Mouse (Mus musculus) limb, embryonic 15.5 days (tissue): Measurements from ENCODE around the gene Slc17a7. TPM values are rescaled to one million over a fixed set of nuclear protein-coding genes. Genes with fewer than 3 reads are reported as not detected.
A peak's percentile ranks its signal among the peaks of the same experiment; 100 is the strongest.

Experiments used
- ATAC-seq: fragments of 200-750 bp; cut with Nextera tagmentation; 2 replicates; pipeline ENCODE4 v1.8.0; 2017; ENCODE audit warnings: low read depth, moderate TSS enrichment; ENCODE audit not compliant: insufficient number of reproducible peaks, low FRiP score, low TSS enrichment
- H3K27ac ChIP-seq: fragments of 300-500 bp; sonication (generic); 2 replicates; pipeline ENCODE4 v1.5.1; 2015; ENCODE audit warnings: moderate library complexity, mild to moderate bottlenecking, inconsistent platforms
- H3K27me3 ChIP-seq: fragments of 300-500 bp; sonication (generic); 2 replicates; pipeline ENCODE4 v1.6.1; 2015; ENCODE audit warnings: inconsistent platforms
- H3K36me3 ChIP-seq: fragments of 300-500 bp; sonication (generic); 2 replicates; pipeline ENCODE4 v1.6.1; 2015; ENCODE audit warnings: inconsistent platforms
- H3K4me1 ChIP-seq: fragments of 300-500 bp; sonication (generic); 2 replicates; pipeline ENCODE4 v1.6.1; 2015; ENCODE audit warnings: inconsistent platforms
- H3K4me2 ChIP-seq: fragments of 300-500 bp; sonication (generic); 2 replicates; pipeline ENCODE4 v1.6.1; 2015; ENCODE audit warnings: mild to moderate bottlenecking, inconsistent platforms
- H3K4me3 ChIP-seq: fragments of 300-500 bp; sonication (generic); 2 replicates; pipeline ENCODE4 v1.5.1; 2015; ENCODE audit warnings: mild to moderate bottlenecking, inconsistent platforms
- H3K9ac ChIP-seq: fragments of 300-500 bp; sonication (generic); 2 replicates; pipeline ENCODE4 v1.6.1; 2015; ENCODE audit warnings: inconsistent platforms
- H3K9me3 ChIP-seq: fragments of 300-500 bp; sonication (generic); 2 replicates; pipeline ENCODE4 v1.6.1; 2016; ENCODE audit warnings: inconsistent platforms
- WGBS: fragments of 180-500 bp; shearing (Covaris S2); methylation state at CpG from one replicate; pipeline ENCODE4 v1.1.7; 2015; 5-methylcytosine and 5-hydroxymethylcytosine counted together
- polyA plus RNA-seq: library from polyadenylated mRNA; unstranded; fragments of >200 nt; fragmentation: Nextera tagmentation; extraction: Ambion mirVana; gene quantifications from 2 replicates; pipeline ENCODE4 v1.2.1, GENCODE M21; 2015

The Slc17a7 gene
- polyA plus RNA-seq, 1 experiment from 2014 or later = 0.12 TPM

DNA sequence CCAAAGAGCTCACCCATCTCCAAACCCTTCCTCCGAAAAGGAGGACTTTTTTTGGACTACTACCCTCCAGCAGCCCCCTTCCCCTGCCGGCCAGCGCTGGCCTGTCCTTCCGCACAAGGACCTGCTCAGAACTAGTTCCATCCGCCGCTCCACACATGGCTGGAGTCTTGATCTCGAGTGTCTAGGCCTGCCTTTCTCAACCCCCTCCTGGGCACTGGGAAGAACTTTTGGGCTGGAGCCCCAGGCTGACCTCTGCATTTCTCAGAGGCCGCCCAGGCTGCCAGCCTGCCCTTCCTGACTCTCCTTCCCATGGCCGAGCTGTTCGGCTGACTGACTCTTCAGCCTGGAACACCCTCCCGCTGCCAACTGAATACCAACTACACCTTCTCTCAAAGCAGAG, 18.9 kb downstream of the Slc17a7 start:
- Histone ChIP-seq H3K4me2 (peak overlapping the region; percentile 55), H3K4me3 (peak overlapping the region; percentile 30), H3K9ac (no peak overlapping the region), H3K9me3 (no peaks in the 10 kb centered on the region), H3K36me3 (no peaks in the 10 kb centered on the region), H3K27ac (no peak overlapping the region), H3K4me1 (peaks cover 13% of the 10 kb centered on the region), H3K27me3 (peaks cover 89% of the 10 kb centered on the region)
- no peak for ATAC-seq
- 17% methylated on average over 11 of the region's 11 CpGs for WGBS

DNA sequence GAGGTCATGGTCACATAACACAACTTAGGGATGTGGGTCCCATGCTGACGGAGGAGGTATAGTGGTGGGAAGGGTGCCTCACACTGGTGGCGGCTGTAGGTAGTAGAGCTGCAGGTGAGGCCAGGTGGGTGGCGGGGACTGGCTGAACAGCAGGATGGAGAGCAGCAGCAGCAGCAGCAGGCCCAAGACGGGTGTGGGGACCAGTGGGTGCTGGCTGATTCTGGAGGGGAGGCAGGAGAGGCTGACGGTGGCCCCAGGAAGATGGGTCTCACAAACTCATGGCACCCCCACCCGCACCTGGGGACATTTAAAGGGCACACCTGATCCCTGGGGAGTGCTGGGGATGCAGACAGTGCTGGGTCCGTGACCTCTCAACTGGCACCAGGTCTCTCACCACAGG, 19.9 kb downstream of the Slc17a7 start:
- H3K36me3 ChIP-seq = no peaks in the 10 kb centered on the region
- H3K4me1 ChIP-seq = peaks cover 13% of the 10 kb centered on the region
- no peak overlapping the region for H3K4me2 ChIP-seq
- no peak for ATAC-seq
- H3K9ac ChIP-seq = no peak overlapping the region
- peaks cover 83% of the 10 kb centered on the region for H3K27me3 ChIP-seq
- H3K27ac ChIP-seq = no peak overlapping the region
- no peaks in the 10 kb centered on the region for H3K9me3 ChIP-seq
- WGBS = 63% methylated on average over 7 of the region's 7 CpGs
- H3K4me3 ChIP-seq = no peak overlapping the region

DNA sequence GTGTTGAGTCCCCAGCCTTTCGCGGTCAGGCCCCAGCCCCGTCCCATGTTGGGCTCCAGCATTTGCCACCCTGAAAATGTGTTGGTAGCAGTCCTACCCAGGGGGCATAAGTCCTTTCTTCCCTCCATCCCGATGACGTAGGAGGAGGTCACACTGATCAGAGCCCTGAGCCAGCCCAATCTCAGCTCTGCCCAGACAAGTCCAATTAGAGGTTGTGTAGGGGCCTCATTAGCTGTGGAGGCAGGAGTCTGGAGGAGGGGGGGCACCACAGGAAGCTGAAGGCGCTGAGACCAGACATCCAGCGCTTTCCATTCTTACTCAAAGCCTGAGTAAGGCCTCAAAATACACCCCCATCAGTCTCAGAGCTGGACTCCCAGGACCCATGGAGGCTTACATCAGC, 22.2 kb downstream of the Slc17a7 start:
- Histone ChIP-seq H3K4me1 (peaks cover 13% of the 10 kb centered on the region), H3K4me3 (no peak overlapping the region), H3K27ac (no peak overlapping the region), H3K27me3 (peaks cover 72% of the 10 kb centered on the region), H3K36me3 (no peaks in the 10 kb centered on the region), H3K9ac (no peak overlapping the region), H3K4me2 (no peak overlapping the region), H3K9me3 (no peaks in the 10 kb centered on the region)
- WGBS = 54% methylated on average over 7 of the region's 7 CpGs
- no peak for ATAC-seq

DNA sequence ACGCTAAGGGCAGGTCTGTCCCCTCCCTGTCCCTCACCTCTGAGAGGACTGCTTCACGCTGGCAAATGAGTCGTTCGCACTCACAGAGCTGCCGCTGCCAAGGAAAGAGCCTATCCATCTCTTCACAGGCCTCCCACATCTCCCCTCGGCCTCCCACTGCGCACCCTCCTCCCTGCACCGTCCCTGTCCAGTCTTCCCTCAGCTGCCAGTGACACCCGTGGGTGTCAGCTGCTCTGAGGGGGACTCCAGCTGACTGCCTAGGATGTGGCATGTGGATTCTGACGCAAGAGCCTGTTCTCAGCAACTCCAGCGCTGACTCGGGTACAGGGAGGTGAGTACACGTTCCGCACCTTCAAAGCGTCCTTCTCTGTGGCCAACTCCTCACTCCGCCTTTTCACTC, 25.9 kb downstream of the Slc17a7 start:
- peaks cover 10% of the 10 kb centered on the region for H3K4me1 ChIP-seq
- no peak overlapping the region for H3K27ac ChIP-seq
- no peak overlapping the region for H3K4me2 ChIP-seq
- no peak overlapping the region for H3K4me3 ChIP-seq
- H3K9me3 ChIP-seq = no peaks in the 10 kb centered on the region
- no peaks in the 10 kb centered on the region for H3K36me3 ChIP-seq
- WGBS = 51% methylated on average over 16 of the region's 16 CpGs
- peaks cover 35% of the 10 kb centered on the region for H3K27me3 ChIP-seq
- ATAC-seq = no peak
- H3K9ac ChIP-seq = no peak overlapping the region

GRCm38 (mm10) chr7:45190186-45190585, 26.4 kb downstream of the Slc17a7 start:
- peaks cover 10% of the 10 kb centered on the region for H3K4me1 ChIP-seq
- peaks cover 30% of the 10 kb centered on the region for H3K27me3 ChIP-seq

DNA sequence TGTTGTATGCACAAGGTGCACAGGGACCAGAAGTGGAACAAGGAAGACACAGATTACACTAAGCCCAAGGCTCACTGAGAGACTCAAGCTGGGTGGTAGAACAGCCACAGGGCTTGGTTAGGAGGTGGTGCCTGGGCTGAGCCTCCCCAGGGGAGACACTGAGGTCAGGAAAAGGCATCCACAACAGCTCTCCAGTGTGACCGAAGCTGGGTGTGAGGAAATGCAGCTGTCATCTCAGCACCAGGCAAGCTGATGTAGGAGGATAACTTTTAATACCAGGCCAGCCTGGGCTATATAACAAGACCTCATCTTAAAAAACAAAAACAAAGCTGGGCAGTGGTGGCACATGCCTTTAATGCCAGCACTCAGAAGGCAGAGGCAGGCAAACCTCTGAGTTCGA, 27.4 kb downstream of the Slc17a7 start:
- no peak overlapping the region for H3K4me3 ChIP-seq
- no peak overlapping the region for H3K4me2 ChIP-seq
- no peak overlapping the region for H3K27ac ChIP-seq
- H3K9ac ChIP-seq = no peak overlapping the region
- WGBS = 68% methylated on average over 2 of the region's 2 CpGs
- no peaks in the 10 kb centered on the region for H3K36me3 ChIP-seq
- peaks cover 10% of the 10 kb centered on the region for H3K4me1 ChIP-seq
- no peak for ATAC-seq
- peaks cover 21% of the 10 kb centered on the region for H3K27me3 ChIP-seq
- H3K9me3 ChIP-seq = no peaks in the 10 kb centered on the region

More at GRCm38 (mm10) chr7:45190186-45190585, 26.4 kb downstream of the Slc17a7 start:
- no peaks in the 10 kb centered on the region for H3K9me3 ChIP-seq
- H3K4me2 ChIP-seq = no peak overlapping the region
- H3K9ac ChIP-seq = no peak overlapping the region
- no peak for ATAC-seq
- no peaks in the 10 kb centered on the region for H3K36me3 ChIP-seq
- no peak overlapping the region for H3K4me3 ChIP-seq
- 86% methylated on average over 6 of the region's 6 CpGs for WGBS
- no peak overlapping the region for H3K27ac ChIP-seq

DNA sequence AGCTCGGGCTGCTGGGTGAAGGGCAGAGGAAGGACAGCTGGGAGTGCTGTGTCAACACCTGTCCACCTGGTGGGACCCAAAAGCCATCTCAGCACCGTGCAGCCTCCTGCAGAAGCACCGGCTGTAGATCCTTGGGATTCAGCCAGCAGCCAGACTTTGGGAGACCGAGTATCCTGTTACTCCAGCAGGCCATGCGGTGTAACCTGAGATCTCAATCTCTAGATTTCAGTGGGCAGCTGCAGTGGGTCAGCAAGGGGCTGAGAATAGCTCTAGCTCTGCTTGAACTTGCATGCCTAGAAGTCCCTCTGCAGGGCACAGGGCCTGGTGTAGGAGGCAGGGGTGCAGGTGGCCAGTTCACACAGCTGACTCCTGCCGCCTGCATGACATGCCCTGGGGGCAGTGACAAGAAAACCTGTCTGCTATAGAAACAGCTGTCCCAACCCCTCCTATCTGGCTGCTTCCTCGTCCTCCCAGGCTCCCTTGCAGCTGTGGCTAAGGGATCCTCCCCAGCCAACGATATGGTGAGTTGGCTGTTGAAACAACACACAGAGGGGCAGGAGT, 28.1 kb downstream of the Slc17a7 start:
- no peak overlapping the region for H3K4me2 ChIP-seq
- H3K4me1 ChIP-seq = peaks cover 10% of the 10 kb centered on the region
- no peak overlapping the region for H3K4me3 ChIP-seq
- no peaks in the 10 kb centered on the region for H3K36me3 ChIP-seq
- H3K27me3 ChIP-seq = peaks cover 20% of the 10 kb centered on the region
- H3K9me3 ChIP-seq = no peaks in the 10 kb centered on the region
- H3K9ac ChIP-seq = no peak overlapping the region
- peak overlapping the region; percentile 47; the same call in 1 of the 2 replicates for H3K27ac ChIP-seq
- ATAC-seq = peak; percentile 73
- 4% methylated on average over 8 of the region's 8 CpGs for WGBS

DNA sequence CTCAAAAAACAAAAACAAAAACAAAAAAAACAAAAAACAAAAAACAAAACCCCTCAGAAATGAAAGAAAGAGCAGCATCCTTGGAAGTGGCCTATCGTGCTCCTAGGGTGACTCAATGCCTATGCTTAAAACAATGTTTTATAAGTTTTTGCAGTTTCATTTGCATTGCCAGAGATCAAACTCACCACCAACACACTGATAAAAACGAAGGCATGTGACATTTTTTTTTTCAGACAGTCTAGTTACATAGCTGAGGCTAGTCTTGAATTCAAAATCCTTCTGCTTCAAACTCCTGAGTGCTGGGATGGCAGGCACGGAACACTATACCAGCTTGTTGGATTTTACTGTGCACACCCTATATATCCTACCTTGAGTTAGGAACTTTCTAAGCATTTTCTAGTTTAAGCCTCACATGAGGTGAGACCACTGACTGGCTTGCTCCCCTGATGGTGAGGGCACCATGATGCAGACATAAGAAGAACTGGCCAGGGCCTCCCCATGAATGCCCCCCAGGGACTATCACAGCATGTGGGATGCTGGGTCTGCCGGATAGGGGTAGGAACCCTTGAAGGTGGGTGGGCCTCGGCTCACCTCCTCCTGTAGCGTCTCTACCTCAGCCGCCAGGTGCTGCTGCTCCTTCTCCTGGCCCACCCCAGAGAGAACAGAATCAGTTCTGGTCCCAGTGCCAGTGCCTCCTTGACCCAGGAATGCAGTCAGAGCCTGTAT, 29.0 kb downstream of the Slc17a7 start:
- ATAC-seq = no peak
- H3K4me2 ChIP-seq = no peak overlapping the region
- H3K4me3 ChIP-seq = no peak overlapping the region
- no peaks in the 10 kb centered on the region for H3K9me3 ChIP-seq
- H3K4me1 ChIP-seq = peaks cover 10% of the 10 kb centered on the region
- H3K27ac ChIP-seq = no peak overlapping the region
- H3K27me3 ChIP-seq = peaks cover 19% of the 10 kb centered on the region
- H3K36me3 ChIP-seq = no peaks in the 10 kb centered on the region
- no peak overlapping the region for H3K9ac ChIP-seq
- WGBS = 79% methylated on average over 7 of the region's 7 CpGs

- WGBS = 51% methylated on average over 5 of the region's 5 CpGs
- Histone ChIP-seq H3K4me3 (no peak overlapping the region), H3K27me3 (peaks cover 15% of the 10 kb centered on the region), H3K27ac (no peak overlapping the region), H3K9me3 (no peaks in the 10 kb centered on the region), H3K9ac (no peak overlapping the region), H3K36me3 (no peaks in the 10 kb centered on the region), H3K4me1 (peaks cover 10% of the 10 kb centered on the region), H3K4me2 (no peak overlapping the region)
- ATAC-seq = no peak
Observed at GRCm38 (mm10) chr7:45193406-45193805, 29.7 kb downstream of the Slc17a7 start.

DNA sequence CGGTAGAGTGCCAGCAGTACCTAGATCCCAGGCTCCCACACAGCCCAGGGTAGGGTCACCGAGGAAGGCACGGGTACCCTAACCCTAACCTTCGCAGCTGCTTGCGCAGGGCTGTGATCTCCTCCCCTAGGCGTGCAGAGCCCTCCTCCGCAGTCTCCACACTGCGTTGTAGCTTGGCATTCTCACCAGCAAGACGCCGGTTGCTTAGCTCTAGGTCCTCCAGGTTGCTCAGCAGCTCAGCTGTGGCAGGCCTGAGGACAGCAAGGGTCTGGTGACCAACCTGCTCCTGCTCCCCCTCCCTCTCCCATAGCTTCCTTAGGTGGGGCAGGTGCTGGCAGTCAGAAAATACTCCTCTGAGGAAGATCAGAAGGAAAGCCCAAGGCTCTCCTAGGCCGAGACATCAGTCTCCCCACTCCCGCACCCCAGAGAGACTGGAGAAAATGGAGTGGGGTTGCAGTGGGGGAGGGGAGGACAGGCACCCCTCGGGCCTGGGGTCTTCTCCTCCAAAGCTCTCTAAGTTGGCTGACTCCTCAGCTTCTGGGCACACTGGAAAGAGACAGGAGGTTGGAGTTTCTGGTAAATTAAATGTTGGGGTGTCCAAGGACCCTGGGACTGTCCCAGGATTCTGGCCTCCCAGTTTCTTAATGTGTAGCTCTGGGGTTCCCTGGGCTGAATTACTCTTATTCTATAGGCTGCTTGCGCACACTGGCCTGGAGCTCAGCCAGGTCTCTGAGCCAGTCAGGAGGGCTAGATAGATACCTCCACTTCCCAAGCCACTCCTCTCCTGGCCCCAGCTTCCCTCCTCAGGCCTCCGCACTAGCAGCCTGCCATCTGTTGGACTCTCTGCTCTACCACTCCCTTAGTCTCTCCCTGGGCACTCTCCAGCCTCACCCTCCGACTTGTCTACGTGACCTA, 30.4 kb downstream of the Slc17a7 start:
- H3K36me3 ChIP-seq = no peaks in the 10 kb centered on the region
- H3K4me2 ChIP-seq = no peak overlapping the region
- ATAC-seq = no peak
- no peak overlapping the region for H3K4me3 ChIP-seq
- H3K27ac ChIP-seq = no peak overlapping the region
- WGBS = 65% methylated on average over 17 of the region's 17 CpGs
- peaks cover 15% of the 10 kb centered on the region for H3K27me3 ChIP-seq
- no peaks in the 10 kb centered on the region for H3K9me3 ChIP-seq
- no peak overlapping the region for H3K9ac ChIP-seq
- peaks cover 10% of the 10 kb centered on the region for H3K4me1 ChIP-seq

DNA sequence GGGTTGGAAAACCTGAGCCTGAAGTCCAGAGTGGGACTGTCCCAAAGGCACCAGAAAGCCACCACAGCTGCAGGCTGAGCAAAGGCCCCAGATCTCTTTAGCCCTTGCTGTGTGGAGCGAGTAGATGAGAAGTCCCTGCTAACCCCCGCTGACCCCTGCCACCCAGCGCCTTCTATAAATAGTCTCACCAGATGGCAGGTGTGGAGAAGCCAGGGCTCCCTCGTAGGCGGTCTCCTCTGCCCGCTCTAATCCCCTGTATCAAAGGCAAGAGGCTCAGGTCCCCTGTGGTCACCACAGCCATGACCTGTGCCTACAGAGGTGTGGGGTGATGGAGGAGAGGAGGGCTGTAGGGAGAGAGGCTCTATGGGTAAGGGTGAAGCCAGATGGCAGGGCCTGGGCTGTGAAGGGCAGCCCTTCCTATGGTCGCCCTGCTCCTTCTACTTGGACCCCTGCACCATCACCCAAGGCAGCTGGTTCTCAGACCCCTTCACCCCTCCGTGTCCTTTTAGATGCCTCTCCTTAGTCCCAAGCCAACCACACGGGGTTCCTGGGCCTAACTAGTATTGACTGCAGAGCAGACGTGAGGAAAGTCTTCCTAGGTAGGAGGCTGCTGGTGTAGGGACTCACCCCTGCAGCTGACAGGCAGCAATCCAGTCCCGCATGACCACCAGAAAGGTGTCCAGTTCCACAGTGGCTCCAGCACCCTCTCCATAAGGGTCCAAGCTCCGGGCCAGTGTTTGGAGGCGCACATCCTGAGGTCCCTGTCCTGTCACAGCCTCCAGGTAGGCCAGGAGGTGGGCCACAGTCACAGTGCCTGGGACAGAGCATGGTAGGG, 31.8 kb downstream of the Slc17a7 start:
- Histone ChIP-seq H3K36me3 (no peaks in the 10 kb centered on the region), H3K4me3 (no peak overlapping the region), H3K9me3 (no peaks in the 10 kb centered on the region), H3K4me1 (peaks cover 10% of the 10 kb centered on the region), H3K27ac (no peak overlapping the region), H3K9ac (no peak overlapping the region), H3K4me2 (no peak overlapping the region), H3K27me3 (peaks cover 7% of the 10 kb centered on the region; the same call in 1 of the 2 replicates)
- ATAC-seq = no peak
- WGBS = 52% methylated on average over 13 of the region's 13 CpGs
